Mouse (Mus musculus): ENCODE results near the gene Tprn. TPM values are rescaled to one million over a fixed set of nuclear protein-coding genes. Genes with fewer than 3 reads are reported as not detected.
A peak's percentile ranks its signal among the peaks of the same experiment; 100 is the strongest.

Tprn gene
- polyA plus RNA-seq, 1 experiment from 2014 or later = 12.6 TPM

DNA sequence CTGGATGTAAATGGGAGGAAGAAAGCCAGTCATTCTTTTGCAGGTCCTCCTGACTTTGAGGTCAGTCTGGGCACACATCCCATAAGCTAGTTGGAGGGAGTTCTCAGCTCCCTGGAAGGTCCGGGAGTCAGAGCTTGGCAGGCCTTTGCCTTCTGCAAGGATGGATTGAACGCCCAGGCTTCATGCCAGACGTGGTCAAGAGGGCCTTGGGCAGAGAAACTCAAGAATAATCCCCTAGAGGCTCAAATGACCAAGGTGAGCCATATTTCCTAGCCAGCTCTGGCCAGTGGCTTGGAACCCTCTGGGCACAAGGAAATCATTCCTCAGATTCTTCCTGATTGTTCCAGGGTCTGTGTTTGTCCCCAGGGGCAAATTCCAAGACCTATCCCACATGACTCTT lies 2.4 kb downstream of the Tprn start:
- DNase-seq (ENCODE audit: low spot score) = no peak

DNA sequence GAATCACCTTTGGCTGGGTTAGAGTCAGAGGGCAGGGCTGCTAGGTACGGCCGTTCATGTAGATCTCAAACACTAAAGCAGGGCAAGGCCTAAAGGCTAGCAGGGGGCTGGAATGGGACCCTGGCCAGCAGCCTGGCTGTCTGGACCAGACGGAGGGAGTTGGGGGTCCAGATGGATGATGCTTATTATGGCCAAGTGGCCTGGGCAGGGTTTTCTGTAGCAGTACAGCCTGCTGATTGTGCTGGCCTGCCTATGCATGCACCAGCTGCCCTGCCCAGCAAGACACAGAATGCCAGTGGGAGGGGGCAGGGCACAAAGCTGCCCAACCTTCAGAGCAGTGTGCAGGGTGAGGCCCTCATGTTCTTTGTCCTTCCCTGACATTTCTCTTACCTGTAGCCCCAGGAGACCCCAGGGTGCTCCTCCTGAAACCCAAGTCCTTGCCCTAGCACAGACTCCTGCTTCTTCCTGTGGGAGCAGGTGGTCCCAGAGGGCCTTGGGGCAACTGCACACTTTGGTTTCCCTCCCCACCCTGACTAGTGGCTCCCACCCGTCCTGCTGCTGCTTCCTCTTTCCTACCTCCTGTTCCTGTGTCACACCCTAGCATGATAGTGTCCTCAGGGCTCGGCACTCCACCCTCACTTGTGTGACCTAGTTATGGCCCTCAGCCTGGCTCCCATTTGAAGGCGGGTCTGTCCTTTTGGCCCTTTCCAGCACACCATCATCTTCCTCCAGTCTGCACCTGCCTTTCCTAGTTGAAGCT lies 3.7 kb downstream of the Tprn start:
- DNase-seq (ENCODE audit: low spot score) = no peak

DNA sequence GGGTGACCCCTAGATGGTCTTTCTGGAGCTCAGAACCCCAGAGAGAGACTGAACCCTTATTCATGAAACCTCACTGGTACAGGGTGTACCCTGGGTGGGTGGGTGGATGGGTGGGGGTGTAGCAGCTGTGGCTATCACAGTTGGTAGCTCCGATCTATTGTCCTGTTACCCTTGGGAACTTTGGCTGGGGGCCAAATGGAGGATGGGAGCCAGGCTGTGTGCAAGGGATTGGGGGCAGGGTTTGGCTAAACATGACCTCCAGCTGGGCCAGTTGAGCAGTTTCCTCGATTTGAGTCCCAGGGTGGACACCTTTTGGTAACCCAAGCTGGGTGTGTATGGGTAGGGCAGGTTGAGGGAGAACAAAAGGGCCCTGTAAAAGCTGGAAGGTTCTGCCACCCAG lies 4.3 kb downstream of the Tprn start:
- DNase-seq (ENCODE audit: low spot score) = no peak

DNA sequence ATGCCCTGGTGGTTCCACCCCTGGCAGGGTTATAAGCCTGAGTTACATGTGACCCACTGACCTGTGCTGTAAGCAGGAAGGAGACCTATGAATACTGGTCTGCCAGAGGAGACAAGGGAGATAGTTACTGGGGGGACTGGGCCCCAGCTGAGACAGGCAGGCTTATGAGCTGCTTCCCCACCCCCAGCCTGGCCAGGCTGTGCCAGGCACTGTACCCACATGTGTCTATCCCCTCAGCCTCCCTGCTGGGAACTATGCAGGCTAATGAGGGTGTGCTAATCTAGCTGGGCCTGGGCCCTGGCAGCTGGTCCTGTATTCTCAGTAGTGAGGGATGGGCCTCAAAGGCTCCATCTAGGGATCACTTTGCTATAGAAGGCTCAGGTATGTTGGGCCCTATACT lies 4.8 kb downstream of the Tprn start:
- no peak for DNase-seq (ENCODE audit: low spot score)

DNA sequence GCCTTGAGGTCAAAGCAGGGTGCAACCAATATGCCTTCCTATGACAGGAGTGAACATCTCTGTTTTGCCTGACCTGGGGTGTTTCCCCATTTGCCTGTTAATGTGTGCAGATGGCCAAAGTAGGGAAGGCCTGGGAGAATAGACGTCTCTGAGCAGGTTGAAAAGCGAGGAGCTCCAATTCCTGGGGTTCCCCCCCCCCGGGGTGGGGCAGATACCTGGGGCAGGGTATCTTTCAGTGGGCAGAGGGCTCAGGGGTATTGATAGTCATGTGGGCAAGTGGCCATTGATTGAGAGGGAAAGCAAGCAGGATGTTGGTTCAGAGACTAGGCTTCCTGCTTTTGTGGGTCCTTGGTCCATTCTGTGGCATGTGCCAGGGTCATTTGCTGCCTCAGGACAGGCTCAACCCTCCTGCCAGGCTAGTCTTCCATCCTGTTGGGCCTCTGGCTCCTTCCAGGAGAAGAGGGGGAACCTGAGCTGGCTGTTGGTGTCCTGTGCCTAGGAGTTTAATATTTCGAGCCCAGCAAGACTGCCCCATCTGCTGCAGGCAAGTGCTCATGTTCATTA lies 5.4 kb downstream of the Tprn start:
- DNase-seq (ENCODE audit: low spot score) = no peak

DNA sequence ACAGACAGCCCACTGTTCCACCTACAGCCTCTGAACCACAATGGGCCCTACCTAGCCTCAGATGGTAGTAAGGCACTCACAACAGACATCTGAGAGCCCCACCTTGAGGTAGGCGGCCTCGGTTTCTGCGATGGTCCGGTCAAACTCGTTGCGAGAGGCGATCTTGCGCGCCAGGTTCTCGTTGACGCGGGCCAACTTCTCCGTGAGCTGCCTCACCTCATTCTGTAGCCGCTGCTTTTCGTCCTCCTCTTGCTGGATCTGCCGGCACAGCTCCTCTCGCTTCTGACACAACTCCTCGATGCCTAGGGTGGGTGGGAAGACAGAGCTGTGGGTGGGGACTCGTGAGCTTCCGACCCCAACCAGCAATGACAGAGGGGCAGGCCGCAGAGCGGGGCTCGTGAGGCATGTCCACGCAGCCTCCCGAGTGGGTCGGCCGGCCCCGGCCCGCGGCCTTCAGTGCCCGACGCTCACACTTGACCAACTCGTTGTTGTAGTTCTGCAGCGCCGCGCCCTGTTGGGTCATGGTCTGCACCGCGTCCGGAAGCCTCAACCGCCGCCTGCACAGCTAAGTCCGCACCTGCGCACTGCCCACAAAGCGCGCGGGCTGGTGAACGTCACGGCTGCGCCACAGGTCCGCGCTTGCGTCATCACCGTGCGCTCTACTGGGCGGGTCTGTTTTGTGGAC lies 9.6 kb downstream of the Tprn start, which contains the start of the genes Ssna1 and Anapc2:
Ssna1 (minus strand) TSS at position 612 of the 685 bp plus-strand sequence.
Anapc2 (plus strand) TSS at position 652 of the 685 bp plus-strand sequence.
- DNase-seq (ENCODE audit: low spot score) = peak; percentile 97

DNA sequence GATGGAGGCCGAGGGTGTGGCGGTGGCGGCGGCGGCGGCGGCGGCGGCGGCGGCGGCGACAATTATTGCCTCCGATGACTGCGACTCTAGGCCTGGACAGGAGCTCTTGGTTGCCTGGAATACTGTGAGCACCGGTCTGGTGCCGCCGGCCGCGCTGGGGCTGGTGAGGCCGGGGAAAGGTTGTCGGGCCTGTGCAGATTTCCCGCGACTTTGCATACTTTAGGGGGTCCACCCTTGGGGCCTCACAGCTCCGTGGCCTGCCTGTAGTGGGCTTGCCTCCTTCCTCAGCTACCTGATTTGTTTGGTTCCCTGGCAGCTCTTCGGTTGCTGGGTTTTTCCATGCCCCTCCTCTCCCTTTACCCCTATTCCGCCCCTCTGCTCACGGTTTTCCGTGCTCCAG lies 10.1 kb downstream of the Tprn start:
- no peak for DNase-seq (ENCODE audit: low spot score)

DNA sequence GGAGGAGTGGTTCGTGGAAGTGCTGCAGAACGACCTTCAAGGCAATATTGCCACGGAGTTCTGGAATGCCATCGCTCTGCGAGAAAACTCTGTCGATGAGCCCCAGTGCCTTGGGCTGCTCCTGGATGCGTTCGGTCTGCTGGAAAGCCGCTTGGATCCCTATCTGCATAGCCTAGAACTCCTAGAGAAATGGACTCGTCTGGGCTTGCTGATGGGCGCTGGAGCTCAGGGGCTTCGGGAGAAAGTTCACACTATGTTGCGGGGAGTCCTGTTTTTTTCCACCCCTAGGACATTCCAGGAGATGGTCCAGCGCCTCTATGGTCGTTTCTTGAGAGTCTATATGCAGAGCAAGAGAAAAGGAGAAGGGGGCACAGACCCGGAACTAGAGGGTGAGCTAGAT lies 10.6 kb downstream of the Tprn start:
- no peak for DNase-seq (ENCODE audit: low spot score)

DNA sequence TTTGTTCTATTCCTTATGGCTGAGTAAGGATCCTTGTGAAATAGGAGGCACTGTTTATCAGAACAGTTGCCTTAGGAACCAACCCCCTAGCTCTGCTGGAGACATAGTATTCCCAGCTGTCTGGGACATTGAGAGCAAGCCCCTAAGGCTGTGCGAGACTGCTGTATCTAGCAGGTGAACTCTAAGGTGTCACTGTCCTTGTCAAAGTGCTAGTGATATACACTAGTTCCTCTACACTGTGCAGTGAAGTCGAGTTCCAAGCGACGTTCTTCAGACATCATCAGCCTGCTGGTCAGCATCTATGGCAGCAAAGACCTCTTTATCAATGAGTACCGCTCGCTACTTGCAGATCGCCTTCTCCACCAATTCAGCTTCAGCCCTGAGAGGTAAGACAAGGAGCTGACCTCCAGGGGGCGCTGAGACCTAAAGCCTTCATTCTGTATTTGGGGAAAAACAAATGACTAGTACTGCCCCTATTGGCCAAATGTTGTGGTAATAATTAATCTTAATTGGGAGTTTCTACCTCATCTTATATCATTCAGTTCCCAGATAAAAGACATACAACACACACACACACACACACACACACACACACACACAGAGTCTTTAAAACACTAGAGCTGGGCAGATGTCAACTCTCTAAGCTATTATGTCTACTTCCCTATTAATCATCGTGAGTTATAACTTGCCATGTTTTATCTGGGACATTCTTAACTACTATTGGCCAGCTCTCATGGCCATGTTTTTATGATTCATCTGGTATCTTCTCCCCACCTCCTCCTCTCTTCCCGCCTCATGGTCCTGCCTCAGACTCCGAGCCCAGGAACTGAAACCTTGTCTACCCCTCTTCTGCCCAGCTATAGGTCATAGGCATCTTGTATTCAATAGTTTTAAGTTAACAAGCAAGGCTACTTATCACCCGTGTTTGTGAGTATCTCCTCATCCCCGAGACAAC lies 16.8 kb downstream of the Tprn start:
- DNase-seq (ENCODE audit: low spot score) = peak; percentile 78

DNA sequence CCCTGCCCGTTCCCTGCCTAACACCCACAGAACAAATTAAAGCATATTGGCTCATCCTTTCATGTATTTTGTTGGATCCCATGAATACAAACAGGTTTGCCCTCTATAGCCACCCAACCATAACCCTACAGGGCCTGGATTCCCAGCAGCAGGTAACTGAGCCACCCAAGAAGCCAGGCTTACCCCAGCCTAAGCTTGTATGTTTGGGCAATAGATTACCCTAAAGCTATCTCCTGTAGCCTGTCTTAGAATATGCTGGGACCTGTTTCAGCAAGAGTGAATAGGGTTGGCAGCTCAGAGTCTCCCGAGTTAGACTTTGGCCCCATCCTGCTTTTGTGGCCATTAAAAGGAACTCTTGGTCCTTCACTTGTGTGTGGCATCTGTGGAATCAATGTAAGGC lies 23.1 kb downstream of the Tprn start:
- no peak for DNase-seq (ENCODE audit: low spot score)

DNA sequence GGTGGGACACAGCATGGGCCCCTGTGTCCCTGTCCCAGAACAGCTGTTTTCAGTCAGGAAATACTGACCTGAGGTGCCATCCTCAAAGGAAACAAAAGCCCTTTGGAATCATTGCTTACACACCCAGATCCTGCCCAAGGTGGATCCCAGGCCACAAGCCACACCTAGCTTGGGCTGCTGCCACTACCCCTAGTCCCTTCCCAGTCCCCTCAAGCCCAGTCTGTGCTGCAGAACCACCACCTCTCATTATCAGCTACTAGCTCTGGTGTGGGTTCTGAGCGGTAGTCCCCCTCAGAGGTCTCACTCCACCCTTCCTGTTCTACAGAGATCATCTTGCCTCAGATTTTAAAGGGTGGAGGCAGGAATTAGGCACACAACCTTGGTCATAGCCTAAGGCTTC lies 23.9 kb downstream of the Tprn start:
- DNase-seq (ENCODE audit: low spot score) = no peak

DNA sequence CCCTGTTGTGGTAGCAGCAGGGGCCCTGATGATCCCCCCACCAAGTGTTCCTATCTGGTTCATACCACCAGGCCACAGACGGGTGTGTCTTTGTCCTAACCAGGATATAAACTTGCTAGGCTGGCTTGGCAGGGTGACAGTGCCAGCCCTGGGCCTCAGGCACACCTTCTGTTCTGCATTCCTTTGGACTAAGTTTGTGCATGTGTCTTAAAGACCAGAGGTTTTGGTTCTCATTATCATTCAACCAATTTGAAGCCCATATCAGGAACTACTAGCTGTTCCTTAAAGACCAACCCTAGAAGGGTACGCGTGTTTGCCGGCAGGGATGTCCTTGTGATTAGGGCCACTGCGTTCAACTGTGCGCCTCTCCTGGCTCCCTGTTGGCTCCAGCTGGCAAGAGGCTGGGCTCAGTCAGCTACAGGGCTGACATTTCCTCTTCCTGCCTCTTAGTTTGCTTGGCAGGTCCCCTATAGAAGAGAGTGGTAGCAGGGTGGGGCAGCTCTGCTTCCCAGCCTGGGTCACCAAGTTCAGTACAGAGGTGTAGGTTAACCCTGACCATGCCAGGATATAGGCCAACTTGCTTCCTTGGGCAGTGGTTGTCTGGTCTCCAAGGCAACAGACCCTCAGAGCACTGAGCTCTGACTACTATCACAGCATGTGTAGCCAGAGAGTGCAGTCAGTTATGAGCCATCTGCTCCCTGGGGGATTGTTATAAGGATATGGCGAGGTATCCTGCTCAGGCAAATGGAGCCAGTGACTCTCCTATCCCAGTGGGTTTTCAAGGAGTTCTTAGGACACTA lies 24.6 kb downstream of the Tprn start:
- no peak for DNase-seq (ENCODE audit: low spot score)

DNA sequence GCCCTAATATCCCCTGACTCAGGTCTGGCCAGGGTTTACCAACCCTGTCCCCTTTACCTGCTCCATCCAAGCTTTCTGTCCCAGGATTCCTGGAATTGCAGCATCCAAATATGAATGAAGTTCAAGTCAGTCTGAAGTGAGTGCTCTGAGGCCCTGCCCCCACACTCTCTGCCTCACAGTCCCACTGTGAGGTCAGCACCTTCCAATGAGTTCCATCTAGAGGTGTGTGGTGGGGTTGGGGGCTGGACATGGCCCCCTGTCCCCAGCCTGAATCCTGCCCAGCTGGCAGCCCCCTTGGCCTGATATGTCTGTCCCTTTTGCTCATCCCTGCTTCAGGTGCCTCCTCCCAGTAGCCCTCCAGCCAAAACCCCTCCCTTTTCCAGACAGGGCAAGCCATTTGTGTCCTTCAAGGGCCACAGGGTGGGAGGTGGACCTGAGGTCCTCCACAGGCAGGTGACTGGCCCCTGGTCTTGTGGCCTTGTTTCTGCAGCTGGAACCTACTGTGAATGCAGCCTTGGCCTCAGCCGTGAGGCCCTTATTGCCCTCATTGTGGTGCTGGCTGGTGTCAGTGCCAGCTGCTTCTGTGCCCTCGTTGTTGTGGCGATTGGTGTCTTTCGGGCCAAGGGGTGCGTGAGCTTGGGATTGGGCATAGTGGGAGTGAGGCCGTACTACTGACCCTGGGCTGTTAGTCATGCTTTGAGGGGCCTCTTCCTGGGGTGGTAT lies 25.7 kb downstream of the Tprn start, which contains the start of gene Tmem210:
Tmem210 (plus strand) TSS at position 219 of the 723 bp plus-strand sequence.
- DNase-seq (ENCODE audit: low spot score) = no peak

DNA sequence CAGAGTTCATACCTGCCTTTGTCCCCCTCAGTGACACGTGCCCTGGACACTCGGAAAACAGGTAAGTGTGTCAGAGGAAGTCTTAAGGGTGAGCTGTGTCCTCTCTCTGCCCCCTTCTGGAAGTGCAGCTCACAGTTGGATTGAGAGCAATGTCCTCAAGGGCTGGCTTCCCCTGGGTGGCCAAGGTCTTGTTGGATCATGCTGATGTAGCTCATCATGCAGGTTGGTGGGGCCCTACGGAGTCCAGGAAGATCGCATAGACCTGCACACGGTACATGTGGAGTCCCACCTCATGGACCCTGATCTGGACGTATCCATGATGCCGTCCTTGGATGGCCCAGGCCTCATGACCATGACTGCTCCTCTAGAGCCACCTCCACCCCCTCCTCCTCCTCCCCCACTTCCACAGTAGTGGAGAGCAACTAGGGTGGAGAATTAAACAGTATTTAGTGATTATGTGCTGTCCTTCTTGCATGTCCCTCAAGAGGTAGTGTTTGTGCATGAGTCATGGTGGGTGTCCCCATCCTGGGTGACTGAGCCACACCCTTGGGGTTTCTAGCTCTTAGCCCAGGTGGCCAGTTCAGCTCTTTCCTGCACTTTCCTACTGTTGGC lies 26.4 kb downstream of the Tprn start:
- no peak for DNase-seq (ENCODE audit: low spot score)

DNA sequence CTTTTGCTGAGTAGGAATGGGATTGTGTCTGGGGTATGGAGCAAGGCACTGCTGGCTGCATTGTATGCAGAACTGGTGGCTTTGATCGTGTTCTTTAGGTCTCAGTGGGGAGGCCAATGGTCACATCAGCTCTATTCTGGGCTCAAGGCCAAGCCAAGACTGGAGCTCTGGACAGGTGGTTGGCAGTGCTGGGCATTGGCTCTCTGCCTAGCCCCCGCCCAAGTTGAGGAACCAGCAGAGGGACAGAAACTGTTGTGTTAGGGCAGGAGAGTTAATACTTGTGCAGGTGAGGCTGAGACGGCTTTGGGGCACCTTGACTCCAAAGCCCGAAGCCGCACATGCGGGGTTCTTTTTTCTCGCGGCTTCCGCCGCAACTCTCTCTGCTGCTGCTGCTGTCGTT lies 27.2 kb downstream of the Tprn start, which contains the start of gene Lrrc26:
Lrrc26 (plus strand) TSS at position 265 of the 400 bp plus-strand sequence.
- no peak for DNase-seq (ENCODE audit: low spot score)

DNA sequence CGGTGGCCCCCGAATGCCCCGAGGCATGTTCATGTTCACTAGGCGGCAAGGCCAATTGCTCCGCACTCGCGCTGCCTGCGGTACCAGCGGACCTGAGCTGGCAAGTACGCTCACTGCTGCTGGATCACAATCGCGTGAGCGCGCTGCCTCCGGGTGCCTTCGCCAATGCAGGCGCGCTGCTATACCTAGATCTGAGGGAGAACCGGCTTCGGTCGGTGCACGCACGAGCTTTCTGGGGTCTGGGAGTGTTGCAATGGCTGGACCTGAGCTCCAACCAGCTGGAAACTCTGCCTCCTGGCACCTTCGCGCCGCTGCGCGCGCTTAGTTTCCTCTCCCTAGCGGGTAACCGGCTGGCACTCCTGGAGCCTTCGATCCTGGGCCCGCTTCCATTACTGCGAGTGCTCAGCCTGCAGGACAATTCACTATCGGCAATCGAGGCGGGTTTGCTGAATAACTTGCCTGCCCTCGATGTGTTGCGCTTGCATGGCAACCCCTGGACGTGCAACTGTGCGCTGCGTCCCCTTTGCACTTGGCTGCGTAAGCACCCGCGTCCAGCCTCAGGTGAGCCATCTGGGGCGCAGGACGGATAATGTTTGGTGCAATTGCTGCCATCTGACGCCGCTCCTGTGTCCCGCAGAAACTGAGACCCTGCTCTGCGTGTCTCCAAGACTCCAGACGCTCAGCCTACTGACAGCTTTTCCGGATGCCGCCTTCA lies 27.8 kb downstream of the Tprn start:
- no peak for DNase-seq (ENCODE audit: low spot score)

DNA sequence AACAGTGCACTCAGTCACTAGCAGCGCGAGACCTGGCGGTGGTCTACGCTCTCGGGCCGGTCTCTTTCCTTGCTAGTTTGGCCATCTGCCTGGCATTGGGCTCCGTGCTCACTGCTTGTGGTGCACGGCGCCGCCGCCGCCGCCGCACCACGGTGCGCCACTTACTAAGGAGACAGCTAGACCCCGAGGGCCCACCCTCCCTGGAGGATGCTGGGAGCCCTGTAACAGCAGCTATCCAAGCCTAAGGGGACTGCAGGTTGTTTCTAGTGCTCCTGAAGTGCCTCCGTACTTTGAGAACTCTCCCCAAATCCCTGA lies 28.4 kb downstream of the Tprn start:
- DNase-seq (ENCODE audit: low spot score) = no peak

DNA sequence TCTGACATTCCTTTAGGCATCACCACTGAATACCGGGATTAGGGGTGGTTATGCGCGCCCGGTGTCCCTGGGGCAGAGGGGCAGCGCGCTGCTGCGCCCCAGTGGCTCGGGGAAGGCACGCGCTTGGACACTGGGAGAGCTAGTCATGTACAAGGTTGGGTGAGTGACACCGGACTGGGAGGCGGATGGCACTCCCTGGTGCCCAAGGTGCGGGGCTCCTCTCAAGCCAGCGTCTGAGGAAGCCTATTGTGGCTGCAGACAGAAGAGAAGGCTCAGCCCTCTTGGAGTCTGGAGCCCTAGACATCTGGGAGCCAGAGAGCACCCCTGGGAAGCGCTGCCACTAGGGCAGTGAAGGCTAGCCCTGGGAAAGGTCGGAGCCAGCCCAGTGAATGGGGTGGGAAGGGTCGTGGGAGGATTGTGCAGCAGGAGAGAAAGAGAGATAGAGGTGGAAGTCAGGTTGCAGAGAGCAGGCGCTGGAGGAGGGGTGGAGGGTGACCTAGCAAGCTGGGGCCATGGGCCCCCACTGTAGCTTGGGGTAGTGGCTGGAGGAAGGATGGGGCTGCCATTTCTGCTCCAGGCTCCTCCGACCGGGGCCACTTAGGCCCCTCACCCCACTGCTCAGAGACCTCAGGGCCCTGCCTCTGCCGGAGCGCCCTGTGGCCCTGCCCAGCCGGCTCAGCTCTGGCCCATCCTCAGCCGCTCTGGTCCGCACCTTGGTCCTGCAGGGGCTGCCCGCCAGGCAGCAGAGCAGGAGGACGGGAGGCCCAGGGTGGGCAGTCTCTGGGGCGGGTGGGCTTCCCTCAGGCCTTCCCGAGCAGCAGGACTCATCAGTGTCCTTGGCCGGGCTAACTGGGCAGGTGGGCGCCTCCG lies 29.0 kb downstream of the Tprn start:
- no peak for DNase-seq (ENCODE audit: low spot score)

Data from thymus, postnatal 0 days (tissue).